Mouse (Mus musculus) hindbrain, embryonic 14.5 days (tissue): ENCODE measurements at regions not wholly inside any gene's neighbourhood (a gene's known extent, or its start where the extent isn't known, plus 50 kb on each side); places are given as distances from the start of the nearest gene placed in this dataset.

ENCODE experiments used
- ATAC-seq: fragments of 200-750 bp; cut with Nextera tagmentation; 2 replicates; pipeline ENCODE4 v1.8.0; 2017; ENCODE audit warnings: moderate number of reproducible peaks, mild to moderate bottlenecking, moderate TSS enrichment, moderate library complexity; ENCODE audit not compliant: low FRiP score
- DNase-seq: peaks from one replicate; pipeline ENCODE4 v3.0.0-alpha.2; 2015; ENCODE audit warnings: low spot score
- H3K27ac ChIP-seq: fragments of 300-500 bp; sonication (generic); 2 replicates; pipeline ENCODE4 v1.5.1; 2014; ENCODE audit warnings: mild to moderate bottlenecking, moderate library complexity
- H3K27me3 ChIP-seq: fragments of 300-500 bp; sonication (generic); 2 replicates; pipeline ENCODE4 v1.6.1; 2014; ENCODE audit warnings: mild to moderate bottlenecking, low read length, mixed read lengths; ENCODE audit not compliant: control insufficient read depth, insufficient read depth
- H3K36me3 ChIP-seq: fragments of 300-500 bp; sonication (generic); replicated peaks from 2 replicates; pipeline ENCODE4 v1.6.1; 2014; ENCODE audit not compliant: control insufficient read depth, insufficient read depth
- H3K4me1 ChIP-seq: fragments of 300-500 bp; sonication (generic); replicated peaks from 2 replicates; pipeline ENCODE4 v1.6.1; 2014; ENCODE audit warnings: antibody characterized with exemption, low read length, mixed read lengths; ENCODE audit not compliant: control insufficient read depth, insufficient read depth
- H3K4me2 ChIP-seq: fragments of 300-500 bp; sonication (generic); replicated peaks from 2 replicates; pipeline ENCODE4 v1.6.1; 2014; ENCODE audit warnings: mild to moderate bottlenecking, moderate library complexity
- H3K4me3 ChIP-seq: fragments of 300-500 bp; sonication (generic); replicated peaks from 2 replicates; pipeline ENCODE4 v1.5.1; 2014; ENCODE audit warnings: mild to moderate bottlenecking, low read length
- H3K9ac ChIP-seq: fragments of 300-500 bp; sonication (generic); 2 replicates; pipeline ENCODE4 v1.6.1; 2014
- H3K9me3 ChIP-seq: fragments of 300-500 bp; sonication (generic); 2 replicates; pipeline ENCODE4 v1.6.1; 2016; ENCODE audit warnings: low read length; ENCODE audit not compliant: control insufficient read depth
- WGBS: fragments of 180-500 bp; shearing (Covaris S2); extraction: QIAGEN DNeasy Blood & Tissue Kit; methylation state at CpG from one replicate; pipeline ENCODE4 v1.1.7; 2014; 5-methylcytosine and 5-hydroxymethylcytosine counted together

- Histone ChIP-seq H3K9me3 (peaks cover 5% of the 10 kb centered on the region), H3K9ac (0 out of 2 replicates have a peak overlapping the region, but pooled peaks have one; percentile 95), H3K36me3 (no peaks in the 10 kb centered on the region), H3K4me1 (0 out of 2 replicates have a peak, but pooled peaks cover 4% of the 10 kb centered on the region), H3K4me2 (no peak overlapping the region), H3K27ac (no peak overlapping the region), H3K27me3 (no peaks in the 10 kb centered on the region), H3K4me3 (no peak overlapping the region)
- DNase-seq: no peak
- 86% methylated on average over 4 of the region's 4 CpGs for WGBS
- no peak for ATAC-seq
These were observed 237.0 kb upstream of the Gm37988 start for GRCm38 (mm10) chr1:4570730-4571129.

- peak; percentile 79 for DNase-seq
- Histone ChIP-seq H3K36me3 (no peaks in the 10 kb centered on the region), H3K27me3 (no peaks in the 10 kb centered on the region), H3K27ac (peak overlapping the region; percentile 93), H3K9ac (peak overlapping the region; percentile 95), H3K4me1 (0 out of 2 replicates have a peak, but pooled peaks cover 4% of the 10 kb centered on the region), H3K9me3 (peaks cover 5% of the 10 kb centered on the region), H3K4me3 (peak overlapping the region; percentile 59), H3K4me2 (peak overlapping the region; percentile 84)
- peak; percentile 96 for ATAC-seq
- under 1% methylated on average over 55 of the region's 58 CpGs for WGBS
These were observed 236.1 kb upstream of the Gm37988 start for GRCm38 (mm10) chr1:4571299-4572202.

- no peak for ATAC-seq
- H3K27me3 ChIP-seq: no peaks in the 10 kb centered on the region
- no peaks in the 10 kb centered on the region for H3K36me3 ChIP-seq
- peaks cover 5% of the 10 kb centered on the region for H3K9me3 ChIP-seq
- no peak for DNase-seq
- H3K4me2 ChIP-seq: peak overlapping the region; percentile 84
- H3K27ac ChIP-seq: peak overlapping the region; percentile 93
- H3K4me1 ChIP-seq: 0 out of 2 replicates have a peak, but pooled peaks cover 4% of the 10 kb centered on the region
- peak overlapping the region; percentile 95 for H3K9ac ChIP-seq
- H3K4me3 ChIP-seq: peak overlapping the region; percentile 59
- 31% methylated on average over 3 of the region's 3 CpGs for WGBS
These were observed 235.4 kb upstream of the Gm37988 start for GRCm38 (mm10) chr1:4572311-4572710.

GRCm38 (mm10) chr1:4574101-4574500 lies 233.6 kb upstream of the Gm37988 start:
- DNase-seq (no peak), ATAC-seq (no peak)
- H3K36me3 ChIP-seq: no peaks in the 10 kb centered on the region
- H3K9me3 ChIP-seq: no peaks in the 10 kb centered on the region
- no peaks in the 10 kb centered on the region for H3K27me3 ChIP-seq
- H3K9ac ChIP-seq: no peak overlapping the region
- WGBS: 67% methylated on average over 1 of the region's 1 CpGs
- no peak overlapping the region for H3K27ac ChIP-seq
- H3K4me3 ChIP-seq: no peak overlapping the region
- 0 out of 2 replicates have a peak, but pooled peaks cover 4% of the 10 kb centered on the region for H3K4me1 ChIP-seq
- no peak overlapping the region for H3K4me2 ChIP-seq

- ATAC-seq: no peak
- Histone ChIP-seq H3K4me2 (no peak overlapping the region), H3K9me3 (no peaks in the 10 kb centered on the region), H3K27me3 (no peaks in the 10 kb centered on the region), H3K4me1 (no peaks in the 10 kb centered on the region), H3K27ac (no peak overlapping the region), H3K36me3 (no peaks in the 10 kb centered on the region), H3K9ac (no peak overlapping the region), H3K4me3 (no peak overlapping the region)
- WGBS: 73% methylated on average over 1 of the region's 1 CpGs
- DNase-seq: no peak
These were observed 230.7 kb upstream of the Gm37988 start for GRCm38 (mm10) chr1:4576957-4577356.

- no peaks in the 10 kb centered on the region for H3K9me3 ChIP-seq
- ATAC-seq: no peak
These were observed 225.2 kb upstream of the Gm37988 start for GRCm38 (mm10) chr1:4582534-4582933.

GRCm38 (mm10) chr1:4597856-4598255 lies 209.8 kb upstream of the Gm37988 start:
- Histone ChIP-seq H3K4me3 (no peak overlapping the region), H3K4me1 (no peaks in the 10 kb centered on the region), H3K9ac (no peak overlapping the region), H3K36me3 (no peaks in the 10 kb centered on the region), H3K27me3 (no peaks in the 10 kb centered on the region), H3K9me3 (no peaks in the 10 kb centered on the region), H3K27ac (no peak overlapping the region), H3K4me2 (no peak overlapping the region)
- ATAC-seq (no peak), DNase-seq (no peak)
- WGBS: 68% methylated on average over 3 of the region's 3 CpGs

More at GRCm38 (mm10) chr1:4582534-4582933, 225.2 kb upstream of the Gm37988 start:
- Histone ChIP-seq H3K4me2 (no peak overlapping the region), H3K27me3 (no peaks in the 10 kb centered on the region), H3K4me1 (no peaks in the 10 kb centered on the region), H3K9ac (no peak overlapping the region), H3K4me3 (no peak overlapping the region), H3K36me3 (no peaks in the 10 kb centered on the region), H3K27ac (no peak overlapping the region)
- no peak for DNase-seq

GRCm38 (mm10) chr1:4598425-4598824 lies 209.3 kb upstream of the Gm37988 start:
- Histone ChIP-seq H3K4me2 (no peak overlapping the region), H3K27me3 (no peaks in the 10 kb centered on the region), H3K4me1 (no peaks in the 10 kb centered on the region), H3K9me3 (no peaks in the 10 kb centered on the region), H3K9ac (no peak overlapping the region), H3K4me3 (no peak overlapping the region), H3K36me3 (no peaks in the 10 kb centered on the region), H3K27ac (no peak overlapping the region)
- 32% methylated on average over 3 of the region's 3 CpGs for WGBS
- no peak for ATAC-seq
- DNase-seq: no peak

- Histone ChIP-seq H3K27ac (no peak overlapping the region), H3K36me3 (no peaks in the 10 kb centered on the region), H3K4me2 (no peak overlapping the region), H3K9me3 (no peaks in the 10 kb centered on the region), H3K4me3 (no peak overlapping the region), H3K4me1 (no peaks in the 10 kb centered on the region), H3K9ac (no peak overlapping the region), H3K27me3 (no peaks in the 10 kb centered on the region)
- ATAC-seq (no peak), DNase-seq (no peak)
- WGBS: 85% methylated on average over 3 of the region's 3 CpGs
These were observed 205.3 kb upstream of the Gm37988 start for GRCm38 (mm10) chr1:4602386-4602785.
